Mouse (Mus musculus) midbrain, embryonic 14.5 days (tissue): ENCODE results near the gene Vmn1r142. TPM values are rescaled to one million over a fixed set of nuclear protein-coding genes. Genes with fewer than 3 reads are reported as not detected.
"Not testable (repeated sequence)": the region's sequence is repeated elsewhere in the genome, so short reads cannot be mapped to it uniquely, and the experiment has no call there.

Experiments used
- ATAC-seq: fragments of 200-750 bp; cut with Nextera tagmentation; 2 replicates; pipeline ENCODE4 v1.8.0; 2017; ENCODE audit warnings: moderate number of reproducible peaks, moderate library complexity; ENCODE audit not compliant: low FRiP score, low TSS enrichment
- DNase-seq: peaks from one replicate; pipeline ENCODE4 v3.0.0-alpha.2; 2015
- H3K27ac ChIP-seq: fragments of 300-500 bp; sonication (generic); replicated peaks from 2 replicates; pipeline ENCODE4 v1.5.1; 2014; ENCODE audit warnings: mild to moderate bottlenecking, low read depth, low read length, moderate library complexity
- H3K27me3 ChIP-seq: fragments of 300-500 bp; sonication (generic); 2 replicates; pipeline ENCODE4 v1.6.1; 2014; ENCODE audit warnings: low read length, control low read depth, mixed read lengths; ENCODE audit not compliant: control insufficient read depth, insufficient read depth
- H3K36me3 ChIP-seq: fragments of 300-500 bp; sonication (generic); 2 replicates; pipeline ENCODE4 v1.6.1; 2014; ENCODE audit warnings: low read length, control low read depth; ENCODE audit not compliant: control insufficient read depth, insufficient read depth
- H3K4me1 ChIP-seq: fragments of 300-500 bp; sonication (generic); 2 replicates; pipeline ENCODE4 v1.6.1; 2014; ENCODE audit warnings: mild to moderate bottlenecking, antibody characterized with exemption, low read length, control low read depth; ENCODE audit not compliant: control insufficient read depth, insufficient read depth
- H3K4me2 ChIP-seq: fragments of 300-500 bp; sonication (generic); 2 replicates; pipeline ENCODE4 v1.6.1; 2014; ENCODE audit warnings: mild to moderate bottlenecking, low read length, moderate library complexity
- H3K4me3 ChIP-seq: fragments of 300-500 bp; sonication (generic); replicated peaks from 2 replicates; pipeline ENCODE4 v1.5.1; 2014; ENCODE audit warnings: low read depth, low read length
- H3K9ac ChIP-seq: fragments of 300-500 bp; sonication (generic); replicated peaks from 2 replicates; pipeline ENCODE4 v1.6.1; 2014; ENCODE audit warnings: mild to moderate bottlenecking, low read length, moderate library complexity
- H3K9me3 ChIP-seq: fragments of 300-500 bp; sonication (generic); 2 replicates; pipeline ENCODE4 v1.6.1; 2016; ENCODE audit warnings: low read length, control low read depth, mixed read lengths; ENCODE audit not compliant: control insufficient read depth
- WGBS: fragments of 180-500 bp; shearing (Covaris S2); extraction: QIAGEN DNeasy Blood & Tissue Kit; methylation state at CpG from one replicate; pipeline ENCODE4 v1.1.7; 2014; 5-methylcytosine and 5-hydroxymethylcytosine counted together
- polyA plus RNA-seq: library from polyadenylated mRNA; unstranded; fragments of >200 nt; fragmentation: Nextera tagmentation; extraction: Ambion mirVana; gene quantifications from 2 replicates; pipeline ENCODE4 v1.2.1, GENCODE M21; 2014

Gene Vmn1r142
- not detected in 2 replicates for polyA plus RNA-seq

GRCm38 (mm10) chr7:22163935-22164334 lies at the start of gene Vmn1r142:
Vmn1r142 (minus strand) TSS chr7:22164035.
- H3K4me1 ChIP-seq, DNase-seq, H3K4me3 ChIP-seq, H3K9me3 ChIP-seq, ATAC-seq, H3K27me3 ChIP-seq, H3K27ac ChIP-seq, H3K36me3 ChIP-seq, H3K4me2 ChIP-seq, H3K9ac ChIP-seq: not testable (repeated sequence)
- no CpG with 5 or more reads among the region's 3 CpGs for WGBS

- not testable (repeated sequence) for ATAC-seq, H3K9me3 ChIP-seq, H3K27ac ChIP-seq, H3K27me3 ChIP-seq, H3K4me1 ChIP-seq, H3K9ac ChIP-seq, DNase-seq, H3K4me3 ChIP-seq, H3K4me2 ChIP-seq, H3K36me3 ChIP-seq
- WGBS, result no CpG with 5 or more reads among the region's 2 CpGs
These were observed 37.3 kb upstream of the Vmn1r142 start, which contains the start of gene Gm8653 for GRCm38 (mm10) chr7:22201164-22201563. Gm8653 (minus strand) TSS chr7:22201264.

- not testable (repeated sequence) for H3K36me3 ChIP-seq, DNase-seq, H3K4me1 ChIP-seq, H3K4me3 ChIP-seq, H3K9me3 ChIP-seq, H3K27ac ChIP-seq, H3K4me2 ChIP-seq, H3K27me3 ChIP-seq, H3K9ac ChIP-seq, ATAC-seq
- WGBS, result no CpG with 5 or more reads among the region's 3 CpGs
These were observed 25.2 kb upstream of the Vmn1r142 start, which contains the start of gene Vmn1r143 for GRCm38 (mm10) chr7:22189077-22189476. Vmn1r143 (plus strand) TSS chr7:22189377.

GRCm38 (mm10) chr7:22134641-22135040 lies 29.2 kb downstream of the Vmn1r142 start, which contains the start of gene Gm10666:
Gm10666 (minus strand) TSS chr7:22134741.
- not testable (repeated sequence) for DNase-seq, H3K4me3 ChIP-seq, H3K36me3 ChIP-seq, H3K9me3 ChIP-seq, H3K9ac ChIP-seq, H3K27me3 ChIP-seq, H3K27ac ChIP-seq, ATAC-seq, H3K4me2 ChIP-seq, H3K4me1 ChIP-seq
- WGBS, result no CpG with 5 or more reads among the region's 5 CpGs

- not testable (repeated sequence) for ATAC-seq, H3K4me1 ChIP-seq, H3K9ac ChIP-seq, DNase-seq, H3K4me3 ChIP-seq, H3K27me3 ChIP-seq, H3K27ac ChIP-seq, H3K9me3 ChIP-seq, H3K36me3 ChIP-seq, H3K4me2 ChIP-seq
- WGBS, result no CpG with 5 or more reads among the region's 2 CpGs
These were observed 45.7 kb downstream of the Vmn1r142 start, which contains the start of gene Gm16451 for GRCm38 (mm10) chr7:22118145-22118544. Gm16451 (minus strand) TSS chr7:22118245.

Other genes with a start within 250 kb of the Vmn1r142 start
- not detected in 2 replicates for gene Gm5891, start 242.7 kb downstream of the Vmn1r142 start, polyA plus RNA-seq
- gene Vmn1r137, start 169.4 kb downstream of the Vmn1r142 start, polyA plus RNA-seq, result not detected in 2 replicates
- not detected in 2 replicates for gene Vmn1r138, start 135.1 kb downstream of the Vmn1r142 start, polyA plus RNA-seq
- gene Gm6176, start 107.7 kb downstream of the Vmn1r142 start, polyA plus RNA-seq, result not detected in 2 replicates
- not detected in 2 replicates for gene Vmn1r139, start 95.0 kb downstream of the Vmn1r142 start, polyA plus RNA-seq
- not detected in 2 replicates for gene Gm16451, start 45.8 kb downstream of the Vmn1r142 start, polyA plus RNA-seq
- gene Gm10666, start 29.3 kb downstream of the Vmn1r142 start, polyA plus RNA-seq, result not detected in 2 replicates
- gene Vmn1r143, start 25.3 kb upstream of the Vmn1r142 start, polyA plus RNA-seq, result not detected in 2 replicates
- gene Gm8653, start 37.2 kb upstream of the Vmn1r142 start, polyA plus RNA-seq, result not detected in 2 replicates
- gene Gm8453, start 65.4 kb upstream of the Vmn1r142 start, polyA plus RNA-seq, result not detected in 2 replicates
- gene Gm4187, start 165.7 kb upstream of the Vmn1r142 start, polyA plus RNA-seq, result not detected in 2 replicates
- not detected in 2 replicates for gene Gm8660, start 207.0 kb upstream of the Vmn1r142 start, polyA plus RNA-seq
- gene Vmn1r148, start 249.5 kb upstream of the Vmn1r142 start, polyA plus RNA-seq, result not detected in 2 replicates